Mouse (Mus musculus) inflammation-experienced regulatory T-cells, adult 16 weeks (primary cell): Measurements from ENCODE around the gene Gm11569. TPM values are rescaled to one million over a fixed set of nuclear protein-coding genes. Genes with fewer than 3 reads are reported as not detected.

Source experiments
- polyA plus RNA-seq: library from polyadenylated mRNA; unstranded; fragments of 100-300 nt; shearing (Covaris generic); gene quantifications from one replicate; pipeline ENCODE4 v1.2.1, GENCODE M21; 2017

Gene Gm11569
- not detected for polyA plus RNA-seq

DNA sequence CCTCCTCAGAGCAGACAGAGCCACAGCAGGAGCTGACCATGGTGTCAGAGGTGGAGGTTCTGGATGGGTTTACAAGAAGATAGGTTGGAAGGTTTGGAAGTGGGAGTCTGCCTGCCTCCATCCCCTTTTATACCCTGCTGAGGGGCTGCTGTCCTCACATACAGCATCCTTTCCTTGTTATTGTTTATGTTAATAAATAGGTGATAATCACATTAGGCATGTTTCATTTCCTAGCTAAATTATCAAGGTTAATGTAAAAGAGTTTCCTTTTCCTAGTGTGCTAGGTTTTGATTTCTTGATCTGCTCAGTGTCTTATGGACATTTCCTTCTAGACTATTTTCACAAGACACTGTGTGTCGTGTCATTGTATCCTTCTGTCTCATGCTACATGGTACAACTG, at the start of gene Gm11569:
Gene Gm11569, minus strand, starts transcription at position 101 of the 400 bp plus-strand sequence.

DNA sequence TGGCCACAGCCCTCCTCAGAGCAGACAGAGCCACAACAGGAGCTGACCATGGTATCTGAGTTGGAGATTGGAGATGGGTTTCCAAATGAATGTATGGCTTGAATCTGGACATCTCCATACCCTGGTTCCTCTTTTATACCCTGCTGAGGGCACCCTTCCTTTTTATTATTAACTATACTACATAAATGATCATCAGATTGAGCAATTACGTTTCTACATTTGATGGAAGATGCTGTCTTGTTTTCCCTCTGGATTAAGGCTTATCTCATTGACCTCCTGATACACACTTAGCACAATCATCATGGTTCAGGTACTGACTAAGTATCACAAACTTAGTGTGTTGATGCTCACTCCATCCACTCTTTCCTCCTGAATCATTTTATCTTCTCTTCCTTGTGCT, 39.2 kb upstream of the Gm11569 start, which contains the start of gene 2300003K06Rik:
Gene 2300003K06Rik, minus strand, starts transcription at position 101 of the 400 bp plus-strand sequence.

DNA sequence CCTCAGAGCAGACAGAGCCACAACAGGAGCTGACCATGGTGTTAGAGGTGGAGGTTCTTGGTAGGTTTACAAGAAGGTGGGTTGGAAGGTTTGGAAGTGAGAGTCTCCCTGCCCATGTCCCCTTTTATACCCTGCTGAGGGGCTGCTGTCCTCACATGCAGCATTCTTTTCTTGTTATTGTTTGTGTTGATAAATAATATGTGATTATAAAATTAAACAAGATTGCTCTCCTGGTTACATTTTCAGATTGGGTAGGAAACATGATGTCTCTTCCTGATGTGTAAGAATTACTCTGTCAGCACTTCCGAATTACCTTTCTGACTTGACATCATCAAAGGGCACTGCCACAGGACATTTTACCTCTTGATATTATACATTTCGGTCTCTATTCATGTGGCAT, 16.8 kb upstream of the Gm11569 start, which contains the start of gene Gm11564:
Gene Gm11564, minus strand, starts transcription at position 101 of the 400 bp plus-strand sequence.

DNA sequence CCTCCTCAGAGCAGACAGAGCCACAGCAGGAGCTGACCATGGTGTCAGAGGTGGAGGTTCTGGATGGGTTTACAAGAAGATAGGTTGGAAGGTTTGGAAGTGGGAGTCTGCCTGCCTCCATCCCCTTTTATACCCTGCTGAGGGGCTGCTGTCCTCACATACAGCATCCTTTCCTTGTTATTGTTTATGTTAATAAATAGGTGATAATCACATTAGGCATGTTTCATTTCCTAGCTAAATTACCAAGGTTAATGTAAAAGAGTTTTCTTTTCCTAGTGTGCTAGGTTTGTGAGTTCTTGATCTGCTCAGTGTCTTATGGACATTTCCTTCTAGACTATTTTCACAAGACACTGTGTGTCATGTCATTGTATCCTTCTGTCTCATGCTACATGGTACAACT, 11.1 kb upstream of the Gm11569 start, which contains the start of gene Krtap4-13:
Gene Krtap4-13, minus strand, starts transcription at position 101 of the 400 bp plus-strand sequence.

DNA sequence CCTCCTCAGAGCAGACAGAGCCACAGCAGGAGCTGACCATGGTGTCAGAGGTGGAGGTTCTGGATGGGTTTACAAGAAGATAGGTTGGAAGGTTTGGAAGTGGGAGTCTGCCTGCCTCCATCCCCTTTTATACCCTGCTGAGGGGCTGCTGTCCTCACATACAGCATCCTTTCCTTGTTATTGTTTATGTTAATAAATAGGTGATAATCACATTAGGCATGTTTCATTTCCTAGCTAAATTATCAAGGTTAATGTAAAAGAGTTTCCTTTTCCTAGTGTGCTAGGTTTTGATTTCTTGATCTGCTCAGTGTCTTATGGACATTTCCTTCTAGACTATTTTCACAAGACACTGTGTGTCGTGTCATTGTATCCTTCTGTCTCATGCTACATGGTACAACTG, 5.6 kb upstream of the Gm11569 start, which contains the start of gene Gm11554:
Gene Gm11554, minus strand, starts transcription at position 101 of the 400 bp plus-strand sequence.

DNA sequence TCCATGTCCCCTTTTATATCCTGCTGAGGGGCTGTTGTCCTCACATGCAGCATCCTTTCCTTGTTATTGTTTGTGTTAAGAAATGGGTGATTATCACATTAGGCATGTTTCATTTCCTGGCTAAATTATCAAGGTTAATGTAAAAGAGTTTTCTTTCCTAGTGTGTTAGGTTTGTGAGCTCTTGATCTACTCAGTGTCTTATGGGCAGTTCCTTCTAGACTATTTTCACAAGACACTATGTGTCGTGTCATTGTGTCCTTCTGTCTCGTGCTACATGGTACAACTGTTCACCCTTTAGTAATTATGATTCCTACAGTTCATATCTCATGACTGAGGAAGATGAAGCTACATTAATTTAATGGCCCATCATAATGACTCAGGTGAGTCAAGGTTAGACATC, 5.4 kb downstream of the Gm11569 start, which contains the start of gene Gm11596:
Gene Gm11596, minus strand, starts transcription at position 101 of the 400 bp plus-strand sequence.

DNA sequence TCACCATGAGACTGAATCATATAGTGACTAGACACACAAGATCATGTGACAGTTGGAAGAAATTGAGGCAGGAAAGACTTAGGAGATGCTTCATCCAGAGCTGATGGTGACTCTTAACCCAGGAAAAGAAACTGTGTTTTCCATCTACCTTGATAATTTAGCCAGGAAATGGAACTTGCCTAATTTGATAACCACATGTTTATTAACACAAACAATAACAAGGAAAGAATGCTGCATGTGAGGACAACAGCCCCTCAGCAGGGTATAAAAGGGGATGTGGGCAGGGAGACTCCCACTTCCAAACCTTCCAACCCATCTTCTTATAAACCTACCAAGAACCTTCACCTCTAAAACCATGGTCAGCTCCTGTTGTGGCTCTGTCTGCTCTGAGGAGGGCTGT, 13.8 kb downstream of the Gm11569 start, which contains the start of gene Krtap4-9:
Gene Krtap4-9, plus strand, starts transcription at position 301 of the 400 bp plus-strand sequence.

DNA sequence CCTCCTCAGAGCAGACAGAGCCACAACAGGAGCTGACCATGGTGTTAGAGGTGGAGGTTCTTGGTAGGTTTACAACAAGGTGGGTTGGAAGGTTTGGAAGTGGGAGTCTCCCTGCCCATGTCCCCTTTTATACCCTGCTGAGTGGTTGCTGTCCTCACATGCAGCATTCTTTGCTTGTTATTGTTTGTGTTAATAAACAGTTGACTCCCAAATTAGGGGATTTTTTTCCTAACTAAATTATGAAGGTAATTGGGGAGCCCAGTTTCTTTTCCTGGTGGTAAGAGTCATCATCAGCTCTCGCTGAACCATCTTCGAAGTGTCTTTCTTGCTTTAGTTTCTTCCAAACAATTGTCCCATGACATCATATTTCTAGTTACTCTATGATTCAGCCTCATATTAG, 18.1 kb downstream of the Gm11569 start, which contains the start of gene Krtap4-8:
Gene Krtap4-8, minus strand, starts transcription at position 101 of the 400 bp plus-strand sequence.

DNA sequence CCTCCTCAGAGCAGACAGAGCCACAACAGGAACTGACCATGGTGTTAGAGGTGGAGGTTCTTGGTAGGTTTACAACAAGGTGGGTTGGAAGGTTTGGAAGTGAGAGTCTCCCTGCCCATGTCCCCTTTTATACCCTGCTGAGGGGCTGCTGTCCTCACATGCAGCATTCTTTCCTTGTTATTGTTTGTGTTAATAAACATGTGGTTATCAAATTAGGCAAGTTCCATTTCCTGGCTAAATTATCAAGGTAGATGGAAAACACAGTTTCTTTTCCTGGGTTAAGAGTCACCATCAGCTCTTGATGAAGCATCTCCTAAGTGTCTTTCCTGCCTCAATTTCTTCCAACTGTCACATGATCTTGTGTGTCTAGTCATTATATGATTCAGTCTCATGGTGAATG, 25.9 kb downstream of the Gm11569 start, which contains the start of gene Gm11595:
Gene Gm11595, minus strand, starts transcription at position 101 of the 400 bp plus-strand sequence.

Other genes with a start within 250 kb of the Gm11569 start
- not detected for gene Krtap3-3, start 248.1 kb downstream of the Gm11569 start, polyA plus RNA-seq
- not detected for gene Krtap3-2, start 242.1 kb downstream of the Gm11569 start, polyA plus RNA-seq
- not detected for gene Gm11939, start 239.5 kb downstream of the Gm11569 start, polyA plus RNA-seq
- gene Krtap3-1, start 232.3 kb downstream of the Gm11569 start, polyA plus RNA-seq: not detected
- not detected for gene Krtap1-5, start 217.9 kb downstream of the Gm11569 start, polyA plus RNA-seq
- not detected for gene Krtap1-4, start 215.3 kb downstream of the Gm11569 start, polyA plus RNA-seq
- gene Krtap1-3, start 207.6 kb downstream of the Gm11569 start, polyA plus RNA-seq: not detected
- not detected for gene Krtap9-3, start 200.8 kb downstream of the Gm11569 start, polyA plus RNA-seq
- gene Gm11938, start 195.6 kb downstream of the Gm11569 start, polyA plus RNA-seq: not detected
- not detected for gene Gm11937, start 188.7 kb downstream of the Gm11569 start, polyA plus RNA-seq
- not detected for gene Krtap2-4, start 184.1 kb downstream of the Gm11569 start, polyA plus RNA-seq
- not detected for gene Gm11562, start 178.5 kb downstream of the Gm11569 start, polyA plus RNA-seq
- not detected for gene Krtap4-1, start 170.7 kb downstream of the Gm11569 start, polyA plus RNA-seq
- not detected for gene Krtap4-2, start 163.8 kb downstream of the Gm11569 start, polyA plus RNA-seq
- not detected for gene Krtap4-7, start 154.8 kb downstream of the Gm11569 start, polyA plus RNA-seq
- not detected for gene Gm11555, start 148.7 kb downstream of the Gm11569 start, polyA plus RNA-seq
- not detected for gene Gm11563, start 140.0 kb downstream of the Gm11569 start, polyA plus RNA-seq
- gene Krtap4-6, start 133.0 kb downstream of the Gm11569 start, polyA plus RNA-seq: not detected
- gene Gm14190, start 108.2 kb downstream of the Gm11569 start, polyA plus RNA-seq: not detected
- gene Gm14180, start 64.6 kb downstream of the Gm11569 start, polyA plus RNA-seq: not detected
- not detected for gene Gm11595, start 26.0 kb downstream of the Gm11569 start, polyA plus RNA-seq
- gene Krtap4-8, start 18.2 kb downstream of the Gm11569 start, polyA plus RNA-seq: not detected
- not detected for gene Krtap4-9, start 13.7 kb downstream of the Gm11569 start, polyA plus RNA-seq
- gene Gm11596, start 5.5 kb downstream of the Gm11569 start, polyA plus RNA-seq: not detected
- not detected for gene Gm11554, start 5.5 kb upstream of the Gm11569 start, polyA plus RNA-seq
- not detected for gene Krtap4-13, start 11.0 kb upstream of the Gm11569 start, polyA plus RNA-seq
- gene Gm11564, start 16.7 kb upstream of the Gm11569 start, polyA plus RNA-seq: not detected
- gene 2300003K06Rik, start 39.1 kb upstream of the Gm11569 start, polyA plus RNA-seq: not detected
- gene Krtap4-16, start 52.7 kb upstream of the Gm11569 start, polyA plus RNA-seq: not detected
- gene Gm11568, start 59.0 kb upstream of the Gm11569 start, polyA plus RNA-seq: not detected
- gene Gm11559, start 65.5 kb upstream of the Gm11569 start, polyA plus RNA-seq: not detected
- gene Krtap9-1, start 74.5 kb upstream of the Gm11569 start, polyA plus RNA-seq: not detected
- not detected for gene Gm11567, start 80.3 kb upstream of the Gm11569 start, polyA plus RNA-seq
- not detected for gene Krtap31-1, start 109.0 kb upstream of the Gm11569 start, polyA plus RNA-seq
- gene Gm11565, start 115.8 kb upstream of the Gm11569 start, polyA plus RNA-seq: not detected
- gene Krtap31-2, start 137.4 kb upstream of the Gm11569 start, polyA plus RNA-seq: not detected
- gene Krtap9-5, start 149.5 kb upstream of the Gm11569 start, polyA plus RNA-seq: not detected
- not detected for gene Krtap29-1, start 180.1 kb upstream of the Gm11569 start, polyA plus RNA-seq
- not detected for gene Krtap16-1, start 187.7 kb upstream of the Gm11569 start, polyA plus RNA-seq
- not detected for gene Krtap17-1, start 195.1 kb upstream of the Gm11569 start, polyA plus RNA-seq
- gene Krt33a, start 217.3 kb upstream of the Gm11569 start, polyA plus RNA-seq: not detected
- gene Krt33b, start 230.9 kb upstream of the Gm11569 start, polyA plus RNA-seq: not detected
- gene Krt34, start 242.6 kb upstream of the Gm11569 start, polyA plus RNA-seq: not detected